Comparison of ENCODE assay signal across 10 mouse cellular contexts in the genomic region with DNA sequence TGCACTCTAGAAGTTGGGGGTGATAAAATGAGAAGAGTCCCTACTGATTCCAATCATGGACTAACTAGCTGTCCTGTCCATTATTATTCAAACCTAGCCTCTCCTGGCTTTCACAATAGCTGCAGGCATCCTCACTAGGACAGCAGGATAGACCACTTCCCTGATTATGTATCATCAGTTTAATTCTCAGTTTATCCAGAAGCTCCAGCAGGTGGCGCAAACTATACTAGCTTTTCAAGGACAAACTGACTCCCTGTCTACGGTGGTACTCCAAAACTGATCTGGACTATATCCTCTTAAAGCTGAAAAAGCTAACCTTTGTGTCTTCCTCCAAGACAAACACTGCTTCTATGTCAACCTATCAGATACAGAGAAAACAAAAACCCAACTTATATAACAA.
DNase-seq lines count a peak whose midpoint lies in the region; ATAC-seq and TF ChIP-seq lines count a peak whose summit lies in the region.
"Had no signal": no experiment of that assay in that cellular context is flagged by ENCODE, and none has a peak within 500 bp of the region (broad histone marks: within the 10 kb centered on the region; RNA-seq: fewer than 3 reads in every experiment).

No protein-coding gene starts in this region.

- H3K9me3 ChIP-seq in liver, embryonic 14.5 days (ENCODE audit: control insufficient read depth, low read length): no peaks in the 10 kb centered on the region
- H3K9me3 ChIP-seq in liver, embryonic 12.5 days (replicated peaks): no peaks in the 10 kb centered on the region
- peaks cover 30% of the 10 kb centered on the region for H3K9me3 ChIP-seq in midbrain, embryonic 13.5 days
- H3K9me3 ChIP-seq: limb, embryonic 15.5 days had no signal

- CTCF ChIA-PET in Patski (lab: Charles Lee): no interaction called here

- no peaks in the 10 kb centered on the region for H3K36me3 ChIP-seq in liver, embryonic 14.5 days (replicated peaks; ENCODE audit: control insufficient read depth, insufficient read depth, low read depth)
- H3K36me3 ChIP-seq in liver, embryonic 12.5 days: no peaks in the 10 kb centered on the region
- H3K36me3 ChIP-seq in midbrain, embryonic 13.5 days: peaks cover 41% of the 10 kb centered on the region
- H3K36me3 ChIP-seq: limb, embryonic 15.5 days had no signal

- TF ChIP-seq CTCF in liver, embryonic 14.5 days (IDR thresholded peaks at IDR 0.05; ENCODE audit: low read depth): peak; percentile 9; the same call in 1 of the 2 replicates
- TF ChIP-seq CTCF in Patski (IDR thresholded peaks at IDR 0.05): peak; percentile 35

- no peak overlapping the region for H3K9ac ChIP-seq in liver, embryonic 14.5 days (replicated peaks)
- no peak overlapping the region for H3K9ac ChIP-seq in liver, embryonic 12.5 days
- no peak overlapping the region for H3K9ac ChIP-seq in midbrain, embryonic 13.5 days (replicated peaks)
- H3K9ac ChIP-seq: embryonic facial prominence, embryonic 13.5 days; limb, embryonic 15.5 days had no signal

- peak; percentile 6 for DNase-seq in adrenal gland, postnatal 10 days
- no peak for DNase-seq in adrenal gland, adult 2 months
- DNase-seq in liver, embryonic 14.5 days (ENCODE audit: low read depth in 3 of 3, low spot score in 3 of 3): no peak
- no peak for DNase-seq in Patski (ENCODE audit: low read depth, low spot score)
- no peak for DNase-seq in cerebellum, adult 9-10 months

- no peak overlapping the region for H3K27ac ChIP-seq in liver, embryonic 14.5 days
- H3K27ac ChIP-seq in liver, embryonic 12.5 days: no peak overlapping the region
- H3K27ac ChIP-seq in midbrain, embryonic 13.5 days: no peak overlapping the region
- H3K27ac ChIP-seq: embryonic facial prominence, embryonic 13.5 days; limb, embryonic 15.5 days had no signal

- no peak overlapping the region for H3K4me2 ChIP-seq in liver, embryonic 14.5 days (ENCODE audit: low read depth)
- no peak overlapping the region for H3K4me2 ChIP-seq in liver, embryonic 12.5 days
- H3K4me2 ChIP-seq in midbrain, embryonic 13.5 days (replicated peaks): no peak overlapping the region
- H3K4me2 ChIP-seq: embryonic facial prominence, embryonic 13.5 days; limb, embryonic 15.5 days had no signal

- H3K27me3 ChIP-seq in liver, embryonic 14.5 days (ENCODE audit: control insufficient read depth, insufficient read depth, low read length): no peaks in the 10 kb centered on the region
- no peaks in the 10 kb centered on the region for H3K27me3 ChIP-seq in liver, embryonic 12.5 days (replicated peaks)
- no peaks in the 10 kb centered on the region for H3K27me3 ChIP-seq in Patski
- H3K27me3 ChIP-seq in midbrain, embryonic 13.5 days: no peaks in the 10 kb centered on the region
- H3K27me3 ChIP-seq: embryonic facial prominence, embryonic 13.5 days; limb, embryonic 15.5 days had no signal

- no peaks in the 10 kb centered on the region for H3K4me1 ChIP-seq in liver, embryonic 14.5 days (replicated peaks; ENCODE audit: control insufficient read depth in 2 of 2, insufficient read depth in 2 of 2, low read length in 1 of 2)
- no peaks in the 10 kb centered on the region for H3K4me1 ChIP-seq in liver, embryonic 12.5 days
- no peaks in the 10 kb centered on the region for H3K4me1 ChIP-seq in midbrain, embryonic 13.5 days (replicated peaks)
- H3K4me1 ChIP-seq: embryonic facial prominence, embryonic 13.5 days; limb, embryonic 15.5 days had no signal

- no peak for ATAC-seq in liver, embryonic 14.5 days (ENCODE audit: insufficient read depth)
- ATAC-seq in liver, embryonic 12.5 days: no peak
- no peak for ATAC-seq in Patski
- peak; percentile 70; the same call in 1 of the 2 replicates for ATAC-seq in megakaryocyte-erythroid progenitor cell, adult 5-6 weeks (replicated peaks; ENCODE audit: low FRiP score, low TSS enrichment, poor library complexity, severe bottlenecking)
- ATAC-seq in midbrain, embryonic 13.5 days: no peak

- in situ Hi-C loops in Patski (cut with MboI; ENCODE audit: low pct_unique_long_range_greater_than_20kb): no loop called here

- H3K4me3 ChIP-seq in liver, embryonic 14.5 days (ENCODE audit: insufficient read depth in 1 of 2, low read depth in 2 of 2, low read length in 2 of 2): no peak overlapping the region
- no peak overlapping the region for H3K4me3 ChIP-seq in liver, embryonic 12.5 days
- H3K4me3 ChIP-seq in midbrain, embryonic 13.5 days (replicated peaks): no peak overlapping the region
- H3K4me3 ChIP-seq: embryonic facial prominence, embryonic 13.5 days; limb, embryonic 15.5 days had no signal

- POLR2A ChIA-PET in Patski (lab: Charles Lee): no interaction called here

- no peak for TF ChIP-seq EP300 in liver, embryonic 14.5 days (IDR thresholded peaks at IDR 0.05; ENCODE audit: low read depth)

- WGBS in liver, embryonic 14.5 days (ENCODE audit: insufficient replicate concordance): 60% methylated on average over 2 of the region's 2 CpGs
- WGBS in liver, embryonic 12.5 days (ENCODE audit: insufficient replicate concordance): 49% methylated on average over 2 of the region's 2 CpGs
- WGBS in midbrain, embryonic 13.5 days: 69% methylated on average over 2 of the region's 2 CpGs
